Mouse (Mus musculus) skeletal muscle tissue, postnatal 0 days (tissue): ENCODE measurements around the gene Clec2l. TPM values are rescaled to one million over a fixed set of nuclear protein-coding genes. Genes with fewer than 3 reads are reported as not detected.

Experiments
- polyA plus RNA-seq: library from polyadenylated mRNA; unstranded; fragments of >200 nt; fragmentation: Nextera tagmentation; extraction: Ambion mirVana; gene quantifications from 2 replicates; pipeline ENCODE4 v1.2.1, GENCODE M21; 2015

The Clec2l gene
- 0.13 and 0.29 TPM in 2 replicates for polyA plus RNA-seq

DNA sequence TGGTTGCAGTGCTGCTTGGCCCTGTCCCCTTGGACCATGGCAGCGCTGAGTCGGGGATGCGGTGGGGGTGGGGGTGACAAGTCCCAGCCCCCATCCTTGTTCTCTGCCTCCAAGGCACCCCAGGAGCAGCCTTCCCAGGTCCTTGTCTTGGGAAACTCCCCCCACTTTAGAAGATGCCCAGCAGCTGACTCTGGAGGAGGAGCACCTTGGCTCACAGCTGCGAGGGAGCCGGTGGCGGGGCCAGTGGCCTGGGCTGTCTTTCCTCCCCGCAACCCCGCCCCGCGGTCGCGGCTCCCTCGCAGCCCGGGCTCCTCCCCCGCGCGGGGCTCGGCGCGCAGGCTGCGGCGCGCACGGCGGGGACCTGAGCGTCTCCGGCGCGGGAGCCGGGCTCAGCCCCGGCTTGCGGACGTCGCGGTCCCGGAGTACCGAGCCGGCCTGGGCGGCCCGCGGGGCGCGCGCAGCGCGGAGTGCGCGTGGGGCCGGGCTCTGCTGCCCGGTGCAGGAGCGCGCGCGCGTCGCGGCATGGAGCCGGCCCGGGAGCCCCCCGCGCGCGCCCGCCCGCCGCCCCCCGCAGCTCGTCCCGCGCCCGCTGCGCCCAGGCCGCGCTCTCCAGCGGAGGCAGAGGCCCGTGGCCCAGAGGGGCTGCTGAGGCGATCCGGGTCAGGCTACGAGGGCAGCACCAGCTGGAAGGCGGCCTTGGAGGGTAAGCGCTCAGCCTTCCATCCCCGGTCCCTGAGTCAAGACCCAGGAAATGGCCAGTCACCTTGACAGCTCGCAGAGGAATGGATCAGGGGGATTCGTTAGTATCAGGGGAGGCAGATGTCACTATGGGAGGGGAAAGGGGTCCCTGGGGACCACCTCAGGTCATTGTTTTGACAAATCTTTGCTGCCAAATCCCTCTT, at the start of gene Clec2l:
Clec2l (plus strand) TSS at position 356 of the 902 bp plus-strand sequence.

DNA sequence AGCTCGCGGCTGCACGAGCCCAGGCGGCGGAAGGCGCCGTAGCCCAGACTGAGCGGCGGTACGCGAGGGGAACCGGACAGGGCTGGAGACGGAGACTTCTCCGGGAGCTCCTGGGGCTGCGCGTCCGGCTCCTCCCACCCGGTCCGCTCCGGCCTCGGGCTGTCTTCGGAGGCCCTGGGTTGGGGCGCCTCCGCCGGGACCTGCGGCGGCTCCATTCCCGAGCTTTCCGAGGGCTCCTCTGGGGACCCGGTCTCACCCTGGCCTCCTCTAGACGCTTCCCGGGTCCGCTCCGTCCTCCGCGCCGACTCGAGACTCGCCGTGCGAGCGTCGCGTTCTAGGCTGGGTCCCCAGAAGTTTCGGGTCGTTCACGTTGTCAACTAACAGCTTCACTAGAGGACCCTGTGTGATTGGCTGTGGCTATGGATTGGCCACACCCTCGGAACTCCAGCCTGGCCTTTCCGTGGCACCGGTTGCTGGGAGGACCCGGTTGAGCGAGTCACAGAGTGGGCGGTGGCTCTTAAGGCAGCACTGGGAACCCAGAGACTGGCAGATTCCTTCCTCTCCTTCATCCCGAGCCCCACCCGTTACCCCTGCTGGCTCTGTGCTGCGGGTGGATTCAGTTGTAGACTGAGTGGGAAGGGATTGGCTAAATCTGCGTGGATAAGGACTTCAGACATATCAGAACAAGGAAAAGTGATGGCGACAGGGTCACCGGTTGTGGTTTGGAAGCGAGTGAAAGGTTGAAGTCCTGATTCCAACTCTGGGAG, 25.8 kb upstream of the Clec2l start, which contains the start of gene Klrg2:
Klrg2 (minus strand) TSS at position 391 of the 767 bp plus-strand sequence.

Other genes starting within 250 kb of the Clec2l start
- gene Ubn2, start 229.1 kb upstream of the Clec2l start, polyA plus RNA-seq = 6.5 and 8.0 TPM in 2 replicates
- 151 and 184 TPM in 2 replicates for gene Fmc1, start 129.6 kb upstream of the Clec2l start, polyA plus RNA-seq
- 23.8 and 25.7 TPM in 2 replicates for gene Luc7l2, start 111.7 kb upstream of the Clec2l start, polyA plus RNA-seq
- 0.29 TPM in 1 of 2 replicates, not detected in the other for gene Klrg2, start 25.8 kb upstream of the Clec2l start, polyA plus RNA-seq
- 2.0 and 2.6 TPM in 2 replicates for gene Tbxas1, start 212.3 kb downstream of the Clec2l start, polyA plus RNA-seq
- gene Hipk2, start 213.1 kb downstream of the Clec2l start, polyA plus RNA-seq = 6.6 and 8.7 TPM in 2 replicates